Mouse (Mus musculus) hindbrain, embryonic 12.5 days (tissue): ENCODE results near the gene Dhrs11. TPM values are rescaled to one million over a fixed set of nuclear protein-coding genes. Genes with fewer than 3 reads are reported as not detected.

Experiments used
- ATAC-seq: fragments of 200-750 bp; cut with Nextera tagmentation; 2 replicates; pipeline ENCODE4 v1.8.0; 2017; ENCODE audit warnings: moderate TSS enrichment; ENCODE audit not compliant: low FRiP score
- H3K27ac ChIP-seq: fragments of 300-500 bp; sonication (generic); 2 replicates; pipeline ENCODE4 v1.5.1; 2016; ENCODE audit warnings: mild to moderate bottlenecking
- H3K27me3 ChIP-seq: fragments of 300-500 bp; sonication (generic); 2 replicates; pipeline ENCODE4 v1.6.1; 2016; ENCODE audit warnings: mild to moderate bottlenecking
- H3K36me3 ChIP-seq: fragments of 300-500 bp; sonication (generic); 2 replicates; pipeline ENCODE4 v1.6.1; 2016; ENCODE audit warnings: mild to moderate bottlenecking
- H3K4me1 ChIP-seq: fragments of 300-500 bp; sonication (generic); 2 replicates; pipeline ENCODE4 v1.6.1; 2016
- H3K4me2 ChIP-seq: fragments of 300-500 bp; sonication (generic); replicated peaks from 2 replicates; pipeline ENCODE4 v1.6.1; 2016; ENCODE audit warnings: mild to moderate bottlenecking
- H3K4me3 ChIP-seq: fragments of 300-500 bp; sonication (generic); 2 replicates; pipeline ENCODE4 v1.5.1; 2016; ENCODE audit warnings: mild to moderate bottlenecking
- H3K9ac ChIP-seq: fragments of 300-500 bp; sonication (generic); 2 replicates; pipeline ENCODE4 v1.6.1; 2016; ENCODE audit warnings: mild to moderate bottlenecking, moderate library complexity
- H3K9me3 ChIP-seq: fragments of 300-500 bp; sonication (generic); replicated peaks from 2 replicates; pipeline ENCODE4 v1.6.1; 2016; ENCODE audit warnings: mild to moderate bottlenecking
- WGBS: fragments of 180-500 bp; shearing (Covaris S2); methylation state at CpG from one replicate; pipeline ENCODE4 v1.1.7; 2016; 5-methylcytosine and 5-hydroxymethylcytosine counted together
- polyA plus RNA-seq: library from polyadenylated mRNA; unstranded; fragments of >200 nt; fragmentation: Nextera tagmentation; extraction: Ambion mirVana; gene quantifications from 2 replicates; pipeline ENCODE4 v1.2.1, GENCODE M21; 2016

Gene Dhrs11
- polyA plus RNA-seq, 1 experiment from 2014 or later: 9.1 TPM

GRCm38 (mm10) chr11:84780143-84780870 is 48.5 kb downstream of the Dhrs11 start:
- Histone ChIP-seq H3K27me3 (peaks cover 39% of the 10 kb centered on the region), H3K36me3 (no peaks in the 10 kb centered on the region), H3K9ac (no peak overlapping the region), H3K4me3 (no peak overlapping the region), H3K27ac (no peak overlapping the region), H3K4me1 (peaks cover 24% of the 10 kb centered on the region), H3K4me2 (peak overlapping the region; percentile 37), H3K9me3 (no peaks in the 10 kb centered on the region)
- peak; percentile 62 for ATAC-seq
- 3% methylated on average over 19 of the region's 19 CpGs for WGBS

GRCm38 (mm10) chr11:84775560-84775959 is 53.2 kb downstream of the Dhrs11 start:
- peaks cover 53% of the 10 kb centered on the region for H3K4me1 ChIP-seq
- no peak overlapping the region; the same call in 1 of the 2 replicates for H3K4me2 ChIP-seq
- H3K9me3 ChIP-seq: no peaks in the 10 kb centered on the region
- H3K27ac ChIP-seq: peak overlapping the region; percentile 80
- peak; percentile 55 for ATAC-seq
- 2% methylated on average over 4 of the region's 4 CpGs for WGBS
- H3K36me3 ChIP-seq: no peaks in the 10 kb centered on the region
- H3K4me3 ChIP-seq: no peak overlapping the region
- H3K27me3 ChIP-seq: peaks cover 32% of the 10 kb centered on the region
- H3K9ac ChIP-seq: no peak overlapping the region; the same call in 1 of the 2 replicates

GRCm38 (mm10) chr11:84774870-84775514 is 53.8 kb downstream of the Dhrs11 start:
- ATAC-seq: peak; percentile 50; the same call in 1 of the 2 replicates
- peaks cover 29% of the 10 kb centered on the region for H3K27me3 ChIP-seq
- peaks cover 49% of the 10 kb centered on the region for H3K4me1 ChIP-seq
- WGBS: 45% methylated on average over 13 of the region's 13 CpGs
- no peaks in the 10 kb centered on the region for H3K36me3 ChIP-seq
- no peak overlapping the region for H3K4me3 ChIP-seq
- no peak overlapping the region for H3K9ac ChIP-seq
- no peak overlapping the region; the same call in 1 of the 2 replicates for H3K4me2 ChIP-seq
- peak overlapping the region; percentile 80 for H3K27ac ChIP-seq
- no peaks in the 10 kb centered on the region for H3K9me3 ChIP-seq

Other genes with a start within 250 kb of the Dhrs11 start
- 7.9 and 11.0 TPM in 2 replicates for gene Mrm1, start 9.5 kb downstream of the Dhrs11 start, polyA plus RNA-seq
- 76.1 and 85.0 TPM in 2 replicates for gene Ggnbp2, start 41.8 kb upstream of the Dhrs11 start, polyA plus RNA-seq
- gene Myo19, start 51.2 kb upstream of the Dhrs11 start, polyA plus RNA-seq: 8.8 and 9.3 TPM in 2 replicates
- 2.6 and 2.7 TPM in 2 replicates for gene Pigw, start 51.3 kb upstream of the Dhrs11 start, polyA plus RNA-seq
- gene Znhit3, start 87.4 kb upstream of the Dhrs11 start, polyA plus RNA-seq: 55.4 and 56.4 TPM in 2 replicates
- 3.2 and 3.9 TPM in 2 replicates for gene Car4, start 128.8 kb upstream of the Dhrs11 start, polyA plus RNA-seq